Mouse (Mus musculus) heart, embryonic 13.5 days (tissue): ENCODE results near the gene Cabp1. TPM values are rescaled to one million over a fixed set of nuclear protein-coding genes. Genes with fewer than 3 reads are reported as not detected.
"Not testable (repeated sequence)": the region's sequence is repeated elsewhere in the genome, so short reads cannot be mapped to it uniquely, and the experiment has no call there.

Experiments used
- ATAC-seq: fragments of 200-750 bp; cut with Nextera tagmentation; 2 replicates; pipeline ENCODE4 v1.8.0; 2017; ENCODE audit warnings: moderate TSS enrichment; ENCODE audit not compliant: insufficient number of reproducible peaks, low FRiP score, low TSS enrichment; ENCODE audit errors: extremely low read depth
- H3K27ac ChIP-seq: fragments of 300-500 bp; sonication (generic); replicated peaks from 2 replicates; pipeline ENCODE4 v1.5.1; 2015; ENCODE audit warnings: moderate library complexity, mild to moderate bottlenecking, inconsistent platforms
- H3K27me3 ChIP-seq: fragments of 300-500 bp; sonication (generic); replicated peaks from 2 replicates; pipeline ENCODE4 v1.6.1; 2015; ENCODE audit warnings: mild to moderate bottlenecking, inconsistent platforms
- H3K36me3 ChIP-seq: fragments of 300-500 bp; sonication (generic); 2 replicates; pipeline ENCODE4 v1.6.1; 2015; ENCODE audit warnings: mild to moderate bottlenecking, inconsistent platforms
- H3K4me1 ChIP-seq: fragments of 300-500 bp; sonication (generic); 2 replicates; pipeline ENCODE4 v1.6.1; 2015; ENCODE audit warnings: inconsistent platforms
- H3K4me2 ChIP-seq: fragments of 300-500 bp; sonication (generic); 2 replicates; pipeline ENCODE4 v1.6.1; 2015; ENCODE audit warnings: inconsistent platforms, mild to moderate bottlenecking, moderate library complexity
- H3K4me3 ChIP-seq: fragments of 300-500 bp; sonication (generic); 2 replicates; pipeline ENCODE4 v1.5.1; 2015; ENCODE audit warnings: moderate library complexity, mild to moderate bottlenecking, inconsistent platforms
- H3K9ac ChIP-seq: fragments of 300-500 bp; sonication (generic); 2 replicates; pipeline ENCODE4 v1.6.1; 2015; ENCODE audit warnings: inconsistent platforms, mild to moderate bottlenecking, moderate library complexity
- H3K9me3 ChIP-seq: fragments of 300-500 bp; sonication (generic); 2 replicates; pipeline ENCODE4 v1.6.1; 2016; ENCODE audit warnings: inconsistent platforms
- WGBS: fragments of 180-500 bp; shearing (Covaris S2); methylation state at CpG from one replicate; pipeline ENCODE4 v1.1.7; 2015; ENCODE audit warnings: mixed read lengths; 5-methylcytosine and 5-hydroxymethylcytosine counted together
- polyA plus RNA-seq: library from polyadenylated mRNA; unstranded; fragments of >200 nt; fragmentation: Nextera tagmentation; extraction: Ambion mirVana; gene quantifications from 2 replicates; pipeline ENCODE4 v1.2.1, GENCODE M21; 2015

Gene Cabp1
- polyA plus RNA-seq, 1 experiment from 2014 or later: 0.53 TPM

GRCm38 (mm10) chr5:115166815-115167194, 27.4 kb downstream of the Cabp1 start:
- H3K36me3 ChIP-seq: no peaks in the 10 kb centered on the region
- no peak overlapping the region for H3K4me2 ChIP-seq
- H3K4me3 ChIP-seq: no peak overlapping the region
- peak overlapping the region; percentile 61 for H3K27ac ChIP-seq
- peaks cover 31% of the 10 kb centered on the region for H3K4me1 ChIP-seq
- no peaks in the 10 kb centered on the region for H3K27me3 ChIP-seq
- WGBS: 73% methylated on average over 7 of the region's 7 CpGs
- no peak for ATAC-seq
- H3K9me3 ChIP-seq: no peaks in the 10 kb centered on the region
- H3K9ac ChIP-seq: no peak overlapping the region

- no peaks in the 10 kb centered on the region for H3K9me3 ChIP-seq
- H3K27me3 ChIP-seq: no peaks in the 10 kb centered on the region
- H3K36me3 ChIP-seq: no peaks in the 10 kb centered on the region
- 43% methylated on average over 11 of the region's 11 CpGs for WGBS
- H3K9ac ChIP-seq: peak overlapping the region; percentile 33; the same call in 1 of the 2 replicates
- no peak overlapping the region for H3K4me3 ChIP-seq
- H3K4me2 ChIP-seq: no peak overlapping the region
- no peak for ATAC-seq
- peak overlapping the region; percentile 61 for H3K27ac ChIP-seq
- peaks cover 36% of the 10 kb centered on the region for H3K4me1 ChIP-seq
Measured at GRCm38 (mm10) chr5:115165895-115166814, 28.0 kb downstream of the Cabp1 start.

GRCm38 (mm10) chr5:115165351-115165750, 28.8 kb downstream of the Cabp1 start:
- 55% methylated on average over 9 of the region's 9 CpGs for WGBS
- Histone ChIP-seq H3K4me1 (peaks cover 37% of the 10 kb centered on the region), H3K4me3 (no peak overlapping the region), H3K27ac (no peak overlapping the region), H3K9me3 (no peaks in the 10 kb centered on the region), H3K9ac (no peak overlapping the region), H3K4me2 (no peak overlapping the region), H3K27me3 (no peaks in the 10 kb centered on the region), H3K36me3 (no peaks in the 10 kb centered on the region)
- ATAC-seq: no peak

- not testable (repeated sequence) for H3K36me3 ChIP-seq, H3K27me3 ChIP-seq, ATAC-seq, H3K9ac ChIP-seq, H3K4me2 ChIP-seq, H3K27ac ChIP-seq, H3K4me3 ChIP-seq, H3K9me3 ChIP-seq
- H3K4me1 ChIP-seq: peaks cover 37% of the 10 kb centered on the region
- 80% methylated on average over 4 of the region's 4 CpGs for WGBS
Measured at GRCm38 (mm10) chr5:115164446-115164845, 29.7 kb downstream of the Cabp1 start.

- no peak for ATAC-seq
- 29% methylated on average over 8 of the region's 8 CpGs for WGBS
- peaks cover 35% of the 10 kb centered on the region for H3K4me1 ChIP-seq
Measured at GRCm38 (mm10) chr5:115163563-115163962, 30.6 kb downstream of the Cabp1 start.

GRCm38 (mm10) chr5:115161940-115162279, 32.3 kb downstream of the Cabp1 start:
- not testable (repeated sequence) for ATAC-seq, H3K27ac ChIP-seq, H3K4me3 ChIP-seq, H3K27me3 ChIP-seq, H3K9ac ChIP-seq, H3K36me3 ChIP-seq, H3K4me2 ChIP-seq, H3K9me3 ChIP-seq
- H3K4me1 ChIP-seq: peaks cover 27% of the 10 kb centered on the region
- WGBS: 70% methylated on average over 1 of the region's 1 CpGs

More at GRCm38 (mm10) chr5:115163563-115163962, 30.6 kb downstream of the Cabp1 start:
- Histone ChIP-seq H3K4me3 (no peak overlapping the region), H3K27ac (no peak overlapping the region), H3K4me2 (peak overlapping the region; percentile 40), H3K36me3 (no peaks in the 10 kb centered on the region), H3K9me3 (no peaks in the 10 kb centered on the region), H3K27me3 (no peaks in the 10 kb centered on the region), H3K9ac (no peak overlapping the region)

GRCm38 (mm10) chr5:115161064-115161939, 32.9 kb downstream of the Cabp1 start:
- no peak for ATAC-seq
- H3K27me3 ChIP-seq: no peaks in the 10 kb centered on the region
- H3K4me1 ChIP-seq: peaks cover 27% of the 10 kb centered on the region
- H3K4me3 ChIP-seq: no peak overlapping the region
- 37% methylated on average over 13 of the region's 13 CpGs for WGBS
- H3K9me3 ChIP-seq: no peaks in the 10 kb centered on the region
- 0 out of 2 replicates have a peak overlapping the region, but pooled peaks have one; percentile 4 for H3K27ac ChIP-seq
- H3K36me3 ChIP-seq: no peaks in the 10 kb centered on the region
- 0 out of 2 replicates have a peak overlapping the region, but pooled peaks have one; percentile 15 for H3K9ac ChIP-seq
- H3K4me2 ChIP-seq: no peak overlapping the region

GRCm38 (mm10) chr5:115160655-115161054, 33.5 kb downstream of the Cabp1 start:
- no peak for ATAC-seq
- H3K27ac ChIP-seq: 0 out of 2 replicates have a peak overlapping the region, but pooled peaks have one; percentile 4

GRCm38 (mm10) chr5:115159165-115159564, 35.0 kb downstream of the Cabp1 start:
- Histone ChIP-seq H3K4me3 (peak overlapping the region; percentile 78), H3K27ac (peak overlapping the region; percentile 97), H3K4me2 (peak overlapping the region; percentile 82), H3K9me3 (no peaks in the 10 kb centered on the region), H3K27me3 (no peaks in the 10 kb centered on the region), H3K4me1 (peaks cover 42% of the 10 kb centered on the region), H3K36me3 (no peaks in the 10 kb centered on the region), H3K9ac (peak overlapping the region; percentile 86)
- WGBS: 38% methylated on average over 12 of the region's 12 CpGs
- no peak for ATAC-seq

More at GRCm38 (mm10) chr5:115160655-115161054, 33.5 kb downstream of the Cabp1 start:
- H3K9me3 ChIP-seq: no peaks in the 10 kb centered on the region
- no peak overlapping the region for H3K4me3 ChIP-seq
- peaks cover 28% of the 10 kb centered on the region for H3K4me1 ChIP-seq
- 75% methylated on average over 6 of the region's 6 CpGs for WGBS
- no peaks in the 10 kb centered on the region for H3K27me3 ChIP-seq
- no peak overlapping the region for H3K4me2 ChIP-seq
- 0 out of 2 replicates have a peak overlapping the region, but pooled peaks have one; percentile 28 for H3K9ac ChIP-seq
- no peaks in the 10 kb centered on the region for H3K36me3 ChIP-seq

- Histone ChIP-seq H3K4me1 (peaks cover 49% of the 10 kb centered on the region), H3K27me3 (no peaks in the 10 kb centered on the region), H3K9me3 (no peaks in the 10 kb centered on the region), H3K27ac (peak within 1 kb of the TSS; percentile 97), H3K4me2 (peak within 1 kb of the TSS; percentile 82), H3K9ac (peak within 1 kb of the TSS; percentile 96), H3K36me3 (peaks cover 2% of the 10 kb centered on the region; the same call in 1 of the 2 replicates), H3K4me3 (peak within 1 kb of the TSS; percentile 78)
- under 1% methylated on average over 69 of the region's 78 CpGs for WGBS
- ATAC-seq: peak; percentile 95
Measured at GRCm38 (mm10) chr5:115158040-115158983, 35.9 kb downstream of the Cabp1 start, which contains the start of gene Mlec. Gene Mlec (minus strand): TSS chr5:115158179.
